Mouse (Mus musculus) thymus, postnatal 0 days (tissue): ENCODE results near the gene Spats2. TPM values are rescaled to one million over a fixed set of nuclear protein-coding genes. Genes with fewer than 3 reads are reported as not detected.
"Not testable (repeated sequence)": the region's sequence is repeated elsewhere in the genome, so short reads cannot be mapped to it uniquely, and the experiment has no call there.

ENCODE experiments used
- DNase-seq: peaks from one replicate; pipeline ENCODE4 v3.0.0-alpha.2; 2015; ENCODE audit warnings: low spot score
- polyA plus RNA-seq: library from polyadenylated mRNA; unstranded; fragments of >200 nt; fragmentation: Nextera tagmentation; extraction: Ambion mirVana; gene quantifications from 2 replicates; pipeline ENCODE4 v1.2.1, GENCODE M21; 2015

Gene Spats2
- polyA plus RNA-seq, 1 experiment from 2014 or later: 30.2 TPM

DNA sequence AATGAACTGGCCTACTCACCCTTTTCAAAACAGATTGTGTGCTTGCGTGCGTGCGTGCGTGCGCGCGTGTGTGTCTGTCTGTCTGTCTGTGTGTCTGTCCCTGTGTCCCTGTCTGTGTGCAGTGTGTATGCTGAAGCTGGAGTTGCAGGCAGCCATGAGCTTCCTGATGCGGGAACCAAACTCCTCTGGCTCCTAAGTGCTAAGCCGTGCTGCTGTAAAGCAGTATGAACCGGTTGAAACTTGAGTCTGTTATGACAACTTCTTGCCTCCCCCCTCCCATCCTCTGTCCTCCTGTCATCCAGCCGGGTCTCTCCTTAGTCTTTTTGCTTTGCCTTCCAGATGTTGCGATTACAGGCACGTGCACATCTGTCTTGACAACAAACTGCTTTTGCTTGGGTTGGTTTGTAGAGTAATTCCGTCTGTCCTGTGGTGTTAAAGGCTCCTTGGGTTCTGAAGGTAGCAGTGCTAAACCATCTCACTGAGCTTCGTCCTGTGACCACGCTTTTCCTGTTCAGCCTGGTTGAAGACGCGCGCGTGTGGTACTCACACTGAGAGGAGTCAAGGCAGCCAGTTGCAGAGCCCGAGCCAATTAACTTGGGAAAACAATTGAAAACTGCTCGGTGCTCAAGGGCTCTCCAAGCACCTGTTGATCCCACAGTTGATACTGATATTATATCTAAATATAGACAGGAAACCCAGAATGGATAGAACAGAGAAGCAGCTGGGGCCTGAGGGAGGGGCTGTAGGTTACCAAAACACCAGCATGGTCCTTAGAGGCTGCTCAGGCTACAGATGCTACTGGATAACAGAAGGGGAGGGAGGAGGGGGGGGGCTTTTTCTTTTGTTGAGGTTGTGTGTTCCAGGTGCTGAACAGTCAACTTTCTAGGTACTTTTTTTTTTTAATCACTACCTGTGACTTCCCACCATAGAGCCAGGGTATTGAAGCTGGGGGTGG lies 4.5 kb downstream of the Spats2 start:
- DNase-seq: peak; percentile 68

DNA sequence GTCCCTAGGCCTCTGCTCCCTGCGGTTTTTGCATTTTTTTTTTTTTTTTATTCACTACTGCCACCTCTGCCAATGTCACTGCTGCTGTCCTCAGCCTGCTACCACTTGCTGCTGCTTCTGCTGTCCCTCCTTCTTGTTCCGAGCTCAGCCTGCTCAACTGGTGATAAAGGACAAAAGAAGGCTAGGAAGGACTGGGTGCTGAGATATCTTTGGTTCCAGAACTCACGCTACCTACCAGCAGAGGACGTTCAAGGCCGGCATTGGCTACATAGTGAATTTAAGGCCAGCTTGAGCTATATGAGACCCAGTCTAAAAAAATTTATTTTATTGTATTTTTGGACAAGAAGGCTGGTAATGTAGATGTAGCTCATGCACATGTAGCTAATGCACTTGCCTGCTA lies 12.7 kb downstream of the Spats2 start:
- DNase-seq: no peak

DNA sequence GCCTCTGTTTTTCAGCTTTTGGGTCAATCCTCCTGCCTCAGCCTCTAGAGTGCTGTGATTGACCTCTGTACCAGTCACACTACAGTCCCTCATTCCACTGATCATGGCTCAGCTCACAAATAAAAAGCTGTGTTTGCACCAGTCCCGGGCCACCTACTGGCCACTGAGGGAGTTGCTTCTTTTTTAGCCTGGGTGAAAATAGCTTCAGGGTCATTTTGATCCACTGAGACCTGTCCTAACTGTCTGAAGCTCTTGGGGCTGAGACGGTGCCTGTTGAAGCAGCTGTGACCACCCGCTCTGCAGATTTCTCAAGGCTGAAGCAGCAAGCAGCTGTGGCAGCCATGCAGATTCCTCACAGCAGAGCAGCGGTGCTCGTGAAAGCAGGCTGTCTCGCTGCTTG lies 14.0 kb downstream of the Spats2 start:
- DNase-seq: peak; percentile 59

DNA sequence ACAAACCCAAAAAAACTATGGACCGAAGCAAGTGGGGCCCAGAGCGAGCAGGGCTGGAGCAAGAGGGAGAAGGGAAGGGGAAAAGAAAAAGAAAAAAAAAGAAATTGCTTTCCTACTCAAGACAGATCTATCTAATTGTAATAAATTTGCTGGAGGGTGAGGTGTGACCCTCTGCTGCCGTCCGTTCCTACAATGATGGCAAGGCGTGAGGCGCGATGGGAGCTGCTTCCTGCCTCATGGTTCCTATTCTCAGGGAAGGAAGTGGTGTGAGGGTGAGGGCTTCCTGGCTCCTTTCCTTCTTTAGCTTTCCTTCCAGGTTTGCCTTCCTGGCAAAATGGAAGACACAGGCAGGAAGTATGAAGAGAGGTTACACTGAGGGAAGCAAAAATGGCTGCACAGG lies 24.8 kb downstream of the Spats2 start:
- no peak for DNase-seq

DNA sequence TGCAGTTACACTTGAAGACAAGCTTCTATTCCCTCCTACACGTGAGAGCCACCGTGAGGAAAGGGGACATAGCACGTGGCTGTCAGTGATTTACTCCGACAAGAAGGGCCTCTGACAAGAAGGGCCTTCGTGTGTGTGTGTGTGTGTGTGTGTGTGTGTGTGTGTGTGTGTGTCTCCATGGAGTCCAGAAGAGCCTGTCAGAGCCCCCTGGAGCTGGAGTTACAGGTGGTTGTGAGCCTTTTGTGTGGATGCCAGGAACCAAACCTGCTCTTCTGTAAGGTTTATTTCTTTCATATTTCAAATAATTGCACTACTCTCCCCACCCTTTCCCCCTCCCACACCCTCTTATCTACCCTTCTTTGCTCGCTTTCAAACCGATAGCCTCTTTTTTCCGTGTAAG lies 25.6 kb downstream of the Spats2 start:
- DNase-seq: no peak

DNA sequence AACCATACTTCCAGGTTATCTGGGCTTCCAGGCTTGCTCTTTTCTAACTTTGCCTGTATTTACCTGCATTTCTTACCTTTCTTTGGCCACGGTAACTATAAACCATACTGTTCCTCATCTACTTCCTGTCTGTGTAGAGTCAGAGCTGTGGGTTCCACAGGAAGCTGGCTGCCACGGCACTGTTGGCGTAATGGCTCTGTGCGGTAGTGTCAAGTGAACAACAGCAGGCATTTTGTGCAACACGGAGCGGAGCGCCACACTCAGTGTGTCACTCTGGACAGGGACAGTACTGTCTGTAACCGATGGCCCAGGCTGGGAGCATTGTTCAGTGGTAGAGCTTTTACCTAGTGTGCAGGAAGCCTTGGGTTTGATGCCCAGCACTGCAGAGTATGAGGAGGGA lies 27.8 kb downstream of the Spats2 start:
- peak; percentile 29 for DNase-seq

DNA sequence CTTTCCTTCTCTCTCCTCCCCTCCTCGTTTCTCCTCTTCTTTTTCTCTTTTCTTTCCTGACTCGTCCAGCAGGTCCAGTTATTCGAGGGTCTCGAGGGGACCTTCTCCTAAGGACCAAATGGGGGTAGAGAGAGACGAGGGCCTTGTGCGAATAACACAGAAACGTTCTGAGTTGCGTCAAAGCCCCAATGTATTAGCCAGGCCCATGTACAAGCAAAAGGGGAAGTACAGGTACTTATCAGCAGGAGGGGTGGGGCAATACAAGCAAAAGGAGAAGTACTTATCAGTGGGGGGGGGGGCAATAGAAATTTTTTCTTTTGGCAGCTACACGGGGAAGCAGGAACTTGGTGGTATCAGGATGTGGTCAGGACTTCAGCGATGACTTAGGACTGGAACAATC lies 28.8 kb downstream of the Spats2 start:
- DNase-seq: not testable (repeated sequence)

DNA sequence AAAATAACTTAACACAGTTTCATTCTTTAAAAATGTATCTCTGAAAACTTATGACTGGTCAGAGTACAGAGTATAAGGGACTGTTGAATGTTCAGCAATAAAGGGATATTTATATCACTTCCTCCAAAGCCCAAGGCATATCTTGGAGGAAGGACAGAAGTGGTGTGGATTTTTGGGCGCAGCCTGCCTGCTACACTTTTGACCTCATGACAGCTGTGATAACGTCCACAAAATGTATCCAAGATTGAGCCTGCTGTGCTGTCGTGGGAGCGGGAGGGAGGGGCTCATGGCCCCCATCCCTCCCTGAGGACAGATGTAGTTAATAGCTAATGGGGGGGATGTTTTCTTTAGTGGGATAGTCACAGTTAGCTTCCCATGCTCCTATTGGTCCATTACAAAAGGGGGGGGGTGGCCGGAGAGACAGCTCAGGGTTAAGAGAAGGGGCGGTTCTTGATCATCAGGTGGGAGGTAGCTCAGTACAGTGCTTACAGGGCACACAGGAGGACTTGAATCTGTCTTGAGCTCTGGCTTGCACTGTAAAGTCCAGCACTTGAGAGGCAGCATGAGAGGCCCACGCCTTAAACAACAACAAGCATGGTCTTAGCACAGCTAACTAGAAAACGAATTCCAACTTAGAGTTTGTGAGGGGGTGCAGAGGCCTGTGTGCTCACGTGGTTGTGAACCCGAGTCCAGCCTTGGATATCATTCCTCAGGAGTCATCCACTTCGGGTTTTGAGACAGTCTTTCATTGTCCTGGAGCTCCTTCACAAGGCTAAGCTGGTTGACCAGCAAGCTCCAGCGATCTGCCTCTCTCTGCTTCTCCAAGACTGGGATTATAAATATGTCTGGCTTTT lies 38.0 kb downstream of the Spats2 start:
- DNase-seq: no peak

DNA sequence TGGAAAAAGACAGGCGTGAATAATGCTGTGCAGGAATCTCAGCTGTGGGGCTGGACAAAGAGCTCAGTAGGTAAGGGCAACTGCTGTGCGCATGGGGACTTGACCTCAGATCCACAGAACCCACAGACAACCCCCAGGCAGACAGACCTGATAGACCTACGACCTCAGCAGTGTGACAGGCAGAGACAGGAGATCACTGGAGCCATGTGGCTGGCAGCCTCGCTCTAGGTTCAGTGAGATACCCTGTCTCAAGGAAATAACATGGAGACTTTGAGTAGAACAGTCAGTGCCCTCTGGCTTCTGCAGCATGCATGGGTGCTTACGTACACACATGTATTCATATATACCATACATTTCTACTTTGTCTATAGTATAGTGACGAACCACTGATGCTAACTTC lies 46.4 kb downstream of the Spats2 start:
- no peak for DNase-seq

DNA sequence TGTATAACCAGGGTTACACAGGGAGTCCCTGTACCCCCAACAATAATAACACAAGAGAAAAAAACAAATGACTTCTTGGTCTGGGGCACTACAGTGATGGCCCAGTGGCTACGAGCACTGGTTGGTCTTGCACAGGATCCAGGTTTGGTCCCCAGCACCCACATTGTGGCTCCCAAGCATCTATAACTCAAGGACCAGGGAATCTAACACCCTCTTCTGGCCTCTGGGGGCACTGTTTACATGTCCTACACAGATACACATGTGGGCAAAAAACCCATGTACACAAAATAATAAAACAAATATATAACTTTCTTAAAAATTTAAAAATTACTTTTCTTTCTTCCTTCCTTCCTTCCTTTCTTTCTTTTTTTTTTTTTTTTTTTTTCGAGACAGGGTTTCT lies 53.9 kb downstream of the Spats2 start:
- DNase-seq: no peak

DNA sequence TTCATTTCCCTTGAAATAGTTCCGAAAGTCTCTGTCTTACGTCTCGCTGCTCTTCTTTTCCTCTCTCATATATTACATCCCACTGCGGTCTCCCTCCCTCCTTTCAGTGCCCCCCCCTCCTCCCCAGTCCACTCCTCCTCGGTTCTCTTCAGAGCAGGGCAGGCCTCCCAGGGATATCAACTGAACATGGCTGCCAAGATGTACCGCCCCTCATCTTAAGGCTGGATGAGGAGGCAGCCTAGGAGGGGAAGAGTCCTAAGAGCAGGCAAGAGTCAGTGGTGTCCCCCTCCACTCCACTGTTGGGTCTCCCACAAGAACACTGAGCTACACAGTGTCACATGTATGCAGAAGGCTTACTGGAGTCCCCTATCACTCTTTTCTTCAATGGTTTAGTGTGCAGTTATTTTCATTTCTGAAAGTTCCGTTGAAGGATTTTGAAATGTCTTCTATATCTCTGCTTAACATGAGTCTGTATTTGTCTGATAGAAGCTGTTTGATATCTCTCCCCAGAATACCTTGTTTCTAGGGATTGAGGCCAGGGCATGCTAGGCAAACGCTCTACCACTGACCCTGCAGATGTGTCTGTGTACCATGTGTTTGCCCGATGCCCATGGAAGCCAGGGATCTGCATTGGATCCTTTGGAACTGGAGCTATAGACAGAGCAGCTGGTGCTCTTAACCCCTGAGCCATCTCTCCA lies 58.6 kb downstream of the Spats2 start:
- DNase-seq: no peak

DNA sequence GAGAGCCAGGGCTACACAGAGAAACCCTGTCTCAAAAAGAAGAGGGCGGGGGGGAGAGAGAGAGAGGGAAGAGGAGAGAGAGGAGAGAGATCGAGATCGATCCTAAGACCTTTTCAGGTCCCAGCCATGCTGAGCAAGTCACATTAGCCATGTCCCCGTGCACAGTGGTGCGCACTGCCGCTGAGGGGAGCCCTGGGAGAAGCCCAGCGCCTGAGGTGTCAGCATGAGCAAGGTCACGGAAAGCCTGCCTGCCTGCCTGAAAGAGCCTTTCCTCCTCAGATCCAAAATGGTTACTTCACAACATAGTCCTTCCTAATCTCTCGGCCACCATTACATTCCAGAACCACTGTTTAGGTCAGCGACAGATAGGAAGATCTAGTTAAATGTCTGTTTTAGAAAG lies 68.6 kb downstream of the Spats2 start:
- DNase-seq: no peak

DNA sequence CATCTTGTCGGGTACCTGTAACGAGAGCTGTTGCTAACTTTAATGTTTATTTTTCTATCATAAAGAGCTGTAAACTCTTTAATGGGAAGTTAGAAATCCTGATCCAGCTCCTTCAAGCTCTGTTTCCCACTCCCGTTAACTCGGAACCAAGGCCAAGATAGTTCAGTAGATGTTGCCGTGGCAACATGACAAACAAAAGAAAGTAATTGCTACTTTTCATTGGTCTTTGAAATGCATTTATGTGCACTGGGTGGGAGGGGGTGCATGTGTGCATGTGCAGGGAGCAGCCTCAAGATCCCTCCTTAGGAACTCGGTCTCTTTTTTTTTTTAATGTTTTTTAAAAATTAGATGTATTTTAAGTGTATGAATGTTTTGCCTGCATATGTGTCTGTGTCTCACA lies 69.3 kb downstream of the Spats2 start:
- DNase-seq: no peak

DNA sequence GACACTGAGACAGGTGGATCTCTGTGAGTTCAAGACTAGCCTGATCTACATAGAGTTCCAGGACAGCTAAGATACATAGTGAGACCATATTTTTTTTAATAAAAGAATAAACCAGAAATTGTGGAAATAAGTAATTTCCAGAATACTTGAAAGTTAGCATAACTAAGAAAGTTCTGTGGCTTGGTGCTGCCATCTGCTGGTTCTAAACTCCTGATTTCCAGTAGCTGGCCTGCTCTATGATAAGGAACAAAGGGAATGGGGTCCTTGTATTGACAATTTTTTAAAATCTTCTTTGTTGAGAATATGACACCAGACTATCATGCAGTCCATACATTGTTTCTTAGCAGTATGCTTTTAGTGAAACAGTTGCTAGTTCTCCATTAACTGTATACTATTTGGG lies 73.0 kb downstream of the Spats2 start:
- DNase-seq: peak; percentile 36

DNA sequence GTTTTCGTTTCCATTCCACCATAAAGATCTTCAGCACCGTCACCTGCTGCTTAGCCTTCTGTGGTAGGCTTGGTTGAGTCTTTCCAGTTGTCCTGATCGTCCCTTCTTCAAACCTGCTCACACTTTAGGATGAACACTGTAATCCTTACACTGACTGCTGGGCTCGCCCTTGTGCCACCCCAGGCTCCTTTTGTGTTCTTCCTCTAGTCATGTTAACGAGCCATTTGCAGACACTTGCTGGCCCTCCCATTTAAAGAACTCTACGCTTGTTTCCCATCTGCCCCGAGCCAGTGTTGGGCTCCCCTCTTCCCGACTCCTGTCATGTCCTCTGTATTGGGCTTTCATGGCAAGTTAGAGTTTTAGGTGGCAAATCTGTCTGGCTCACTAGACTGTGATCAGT lies 80.2 kb downstream of the Spats2 start:
- no peak for DNase-seq

DNA sequence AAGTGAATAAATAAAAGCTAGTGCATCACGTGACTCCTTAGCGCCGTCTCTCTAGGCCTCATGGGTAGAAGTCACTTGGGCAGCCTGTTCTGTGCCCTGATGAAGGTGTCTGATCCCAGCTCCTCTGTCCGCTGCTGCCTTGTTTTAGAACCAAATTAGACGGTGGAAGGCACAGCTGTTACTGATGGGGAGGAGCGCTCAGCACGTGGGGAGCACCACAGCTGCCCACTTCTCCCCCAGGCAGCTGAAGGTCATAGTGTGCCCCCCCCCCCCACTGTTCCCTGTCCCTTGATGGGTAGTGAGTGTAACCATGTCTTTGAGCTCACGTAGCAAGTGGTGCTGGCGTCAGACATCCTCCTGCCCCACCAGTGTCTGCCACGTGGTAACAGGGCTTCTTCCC lies 87.5 kb downstream of the Spats2 start:
- no peak for DNase-seq

DNA sequence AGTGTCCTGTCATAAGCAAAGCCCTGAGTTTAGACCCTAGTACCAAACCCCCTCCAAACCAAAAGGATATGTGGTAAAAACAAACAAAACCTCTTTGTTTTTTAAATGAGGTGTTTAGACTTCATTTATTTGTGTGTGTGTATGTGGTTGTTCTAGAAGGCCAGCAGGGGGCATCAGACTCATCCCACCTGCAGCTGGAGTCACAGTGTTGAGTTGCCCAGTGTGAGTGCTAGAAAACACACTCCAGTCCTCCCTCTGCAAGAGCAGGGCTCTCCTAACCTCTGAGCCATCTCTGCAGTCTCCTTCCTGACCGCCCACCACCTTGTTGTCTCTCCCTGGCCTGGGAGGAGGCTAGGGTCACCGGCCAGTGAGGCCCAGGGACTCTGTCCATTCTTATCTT lies 89.2 kb downstream of the Spats2 start:
- peak; percentile 63 for DNase-seq

DNA sequence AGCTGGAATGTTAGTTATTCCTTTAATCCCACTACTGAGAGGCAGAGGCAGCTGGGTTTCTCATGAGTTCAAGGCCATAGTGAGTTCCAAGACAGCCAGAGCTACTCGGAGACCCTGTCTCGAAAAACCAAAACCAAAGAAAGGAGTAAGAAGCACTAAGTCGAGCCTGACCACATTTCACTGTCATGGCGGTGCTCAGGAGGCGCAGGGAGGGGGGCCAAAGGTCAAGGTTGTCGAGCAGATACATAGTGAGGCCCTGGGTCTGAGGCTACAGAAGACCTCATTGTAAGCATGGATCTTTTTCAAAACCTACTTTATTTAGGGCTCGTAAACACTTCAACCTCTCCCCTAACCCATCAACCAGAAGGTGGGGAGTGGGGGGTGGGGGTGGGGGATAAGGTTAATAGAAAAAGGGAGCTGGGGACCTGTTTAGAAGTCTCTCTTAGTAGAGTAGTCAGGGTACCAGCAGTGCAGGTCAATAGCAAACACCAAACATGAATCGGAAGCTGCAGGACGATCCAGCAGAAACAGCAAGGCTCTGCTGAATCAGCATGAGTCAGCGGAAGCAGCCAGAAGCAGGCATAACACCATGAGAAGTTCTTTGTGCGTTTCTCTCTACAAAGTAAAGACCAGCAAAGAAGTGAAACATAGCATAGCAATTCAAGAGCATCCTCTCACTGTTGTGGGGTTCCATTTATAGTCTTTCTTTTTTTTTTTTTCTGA lies 90.2 kb downstream of the Spats2 start:
- no peak for DNase-seq

DNA sequence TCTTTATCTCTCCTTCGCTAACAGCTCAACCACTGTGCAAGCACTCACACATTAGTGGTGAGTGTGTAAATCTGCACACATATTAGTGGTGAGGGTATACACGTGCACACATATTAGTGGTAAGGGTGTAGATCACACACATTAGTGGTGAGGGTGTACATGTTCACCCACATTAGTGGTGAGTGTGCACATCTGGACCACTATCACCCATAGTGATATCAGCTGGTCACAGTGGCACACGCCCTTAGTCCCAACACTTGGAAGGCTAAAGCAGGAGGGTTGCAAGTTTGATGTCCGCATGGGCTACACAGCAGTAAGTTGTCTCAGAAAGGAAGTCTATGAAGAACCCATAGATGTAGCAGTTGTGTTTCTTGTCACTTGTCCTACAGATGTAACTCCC lies 91.9 kb downstream of the Spats2 start:
- DNase-seq: no peak

DNA sequence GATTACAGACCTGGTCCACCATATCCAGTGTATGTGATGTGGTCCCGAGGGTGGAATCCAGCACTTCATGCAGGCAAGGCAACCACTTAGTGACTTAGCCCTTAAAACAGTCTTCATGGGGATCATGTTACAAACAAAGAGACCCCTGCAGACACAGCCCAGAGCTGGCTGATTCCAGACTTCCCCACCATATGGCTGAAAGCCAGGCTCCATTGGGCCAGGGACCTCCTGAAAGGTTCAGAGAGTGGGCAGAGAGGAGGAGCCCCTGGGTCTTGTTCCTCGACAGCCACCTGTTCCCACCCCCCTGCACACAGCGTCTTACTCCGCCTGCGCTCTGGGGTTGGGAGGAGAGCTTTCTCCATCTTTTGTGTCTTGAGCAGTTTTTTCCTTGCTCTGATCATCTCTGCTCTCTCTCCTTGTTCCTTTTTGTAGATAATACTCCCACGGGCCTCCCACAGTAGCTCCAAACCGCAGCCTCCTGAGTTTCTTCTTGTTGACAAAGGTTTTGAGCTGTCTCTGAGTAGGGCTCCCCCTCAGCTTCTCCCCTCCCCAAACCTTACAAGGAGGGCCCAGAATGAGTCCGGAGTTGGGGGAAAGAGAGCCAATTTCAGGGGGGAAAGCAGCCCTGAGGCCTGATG lies 95.7 kb downstream of the Spats2 start:
- DNase-seq: no peak
